Mouse (Mus musculus) kidney, adult 2 months (tissue): Measurements from ENCODE around the gene Plekha5. TPM values are rescaled to one million over a fixed set of nuclear protein-coding genes. Genes with fewer than 3 reads are reported as not detected.

ENCODE experiments used
- DNase-seq: peaks from one replicate; pipeline ENCODE4 v3.0.0; 2021
- H3K27ac ChIP-seq: fragments of 200-500 bp; 2 replicates; pipeline ENCODE4 v1.5.1; 2012; ENCODE audit warnings: low read depth, low read length, control low read depth, inconsistent platforms; ENCODE audit not compliant: insufficient read depth
- H3K27me3 ChIP-seq: fragments of 200-500 bp; replicated peaks from 2 replicates; pipeline ENCODE4 v1.6.1; 2012; ENCODE audit warnings: mild to moderate bottlenecking, moderate library complexity, low read length, inconsistent platforms; ENCODE audit not compliant: control insufficient read depth, insufficient read depth
- H3K36me3 ChIP-seq: fragments of 200-500 bp; 2 replicates; pipeline ENCODE4 v1.6.1; 2012; ENCODE audit warnings: mild to moderate bottlenecking, moderate library complexity, low read length, inconsistent platforms; ENCODE audit not compliant: control insufficient read depth, insufficient read depth
- H3K4me1 ChIP-seq: fragments of 200-500 bp; 2 replicates; pipeline ENCODE4 v1.6.1; 2011; ENCODE audit warnings: low read length; ENCODE audit not compliant: control insufficient read depth, insufficient read depth
- H3K4me3 ChIP-seq: fragments of 200-500 bp; 2 replicates; pipeline ENCODE4 v1.5.1; 2011; ENCODE audit warnings: mild to moderate bottlenecking, low read depth, low read length, control low read depth; ENCODE audit not compliant: insufficient read depth
- CTCF ChIP-seq: fragments of 200-500 bp; conservative IDR thresholded peaks from 2 replicates; pipeline ENCODE4 v1.5.1; 2011; ENCODE audit warnings: low read depth, mild to moderate bottlenecking, control low read depth, low read length, moderate library complexity, mixed read lengths; ENCODE audit not compliant: insufficient read depth, insufficient read length
- POLR2A ChIP-seq: fragments of 200-500 bp; IDR thresholded peaks from one replicate; pipeline ENCODE4 v1.6.1; 2011; ENCODE audit warnings: low read depth, low read length, control low read depth
- whole genome bisulfite sequencing: fragments of 180-500 bp; shearing (Covaris S2); methylation state at CpG from one replicate; pipeline ENCODE4 v1.1.7; 2018; 5-methylcytosine and 5-hydroxymethylcytosine counted together
- polyA plus RNA-seq: library from polyadenylated mRNA; depleted of rRNA; stranded (reverse); fragments of >200 nt; gene quantifications from 2 replicates; pipeline ENCODE4 v1.2.3, GENCODE M21; 2012

Gene Plekha5
- polyA plus RNA-seq, 1 experiment, result 21.4 TPM

DNA sequence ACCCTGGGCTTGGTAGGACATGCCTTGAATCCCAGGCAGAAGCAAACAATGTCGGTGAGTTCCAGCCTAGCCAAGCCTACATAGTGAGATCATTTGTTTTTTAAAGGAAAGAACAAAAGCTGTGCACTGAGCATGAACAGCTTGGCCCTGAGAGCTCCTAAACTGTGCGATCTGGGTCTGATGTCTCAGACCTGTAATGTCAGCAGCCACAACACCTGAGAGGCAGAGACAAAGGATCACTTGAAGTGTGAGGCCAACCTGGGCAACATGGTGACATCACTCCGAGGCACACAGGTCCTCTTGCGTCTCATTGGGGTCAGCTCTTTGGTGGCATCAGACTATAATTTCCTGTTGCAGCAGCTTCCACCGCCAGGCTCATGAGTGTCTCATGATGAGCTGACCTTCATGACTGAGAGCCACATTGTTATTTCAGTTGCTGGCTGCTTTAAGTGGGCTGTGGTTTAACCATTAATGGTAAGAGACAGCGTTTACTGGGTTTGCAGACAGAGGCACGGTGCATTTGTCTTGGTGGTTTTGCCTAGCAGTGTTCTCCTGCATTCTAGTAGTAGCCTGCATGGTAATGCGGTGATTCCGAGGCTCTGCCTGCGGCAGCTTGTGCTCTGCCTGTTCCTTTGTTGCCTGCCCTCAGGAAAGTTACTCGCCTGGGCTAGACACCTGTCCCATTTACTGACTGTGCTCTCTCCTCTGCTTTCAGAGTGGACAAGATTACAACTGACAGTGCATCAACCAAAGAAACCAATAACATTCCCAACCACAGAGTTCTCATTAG lies 119.3 kb downstream of the Plekha5 start:
- Histone ChIP-seq H3K4me3 (no peak overlapping the region), H3K36me3 (no peaks in the 10 kb centered on the region), H3K4me1 (peaks cover 14% of the 10 kb centered on the region), H3K27ac (no peak overlapping the region), H3K27me3 (no peaks in the 10 kb centered on the region)
- WGBS, result 60% methylated on average over 11 of the region's 11 CpGs
- DNase-seq, result no peak
- TF ChIP-seq CTCF, result no peak
- TF ChIP-seq POLR2A, result no peak

DNA sequence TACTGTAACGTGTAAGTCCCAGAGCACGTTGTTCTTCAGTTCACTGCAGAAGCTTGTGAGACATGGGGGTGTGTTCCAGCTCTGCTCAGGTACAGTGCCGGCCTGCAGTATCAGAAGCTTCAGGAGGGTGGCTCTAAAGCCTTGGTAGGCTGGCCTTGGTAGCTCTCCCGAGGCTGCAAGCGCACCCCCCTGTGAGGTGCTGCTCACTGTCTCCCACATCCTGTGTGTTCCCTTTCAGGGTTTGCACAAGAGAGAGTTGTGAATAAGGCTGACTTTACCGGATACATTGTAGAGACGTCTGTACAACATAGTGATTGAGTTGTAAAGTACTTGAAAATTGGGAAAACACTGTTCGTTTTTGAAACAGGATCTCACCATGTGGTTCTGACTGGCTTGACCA lies 122.2 kb downstream of the Plekha5 start:
- no peak for DNase-seq
- TF ChIP-seq POLR2A (no peak), CTCF (no peak)
- Histone ChIP-seq H3K4me1 (peaks cover 14% of the 10 kb centered on the region), H3K4me3 (no peak overlapping the region), H3K36me3 (no peaks in the 10 kb centered on the region), H3K27me3 (no peaks in the 10 kb centered on the region), H3K27ac (no peak overlapping the region)
- WGBS, result 66% methylated on average over 8 of the region's 8 CpGs

DNA sequence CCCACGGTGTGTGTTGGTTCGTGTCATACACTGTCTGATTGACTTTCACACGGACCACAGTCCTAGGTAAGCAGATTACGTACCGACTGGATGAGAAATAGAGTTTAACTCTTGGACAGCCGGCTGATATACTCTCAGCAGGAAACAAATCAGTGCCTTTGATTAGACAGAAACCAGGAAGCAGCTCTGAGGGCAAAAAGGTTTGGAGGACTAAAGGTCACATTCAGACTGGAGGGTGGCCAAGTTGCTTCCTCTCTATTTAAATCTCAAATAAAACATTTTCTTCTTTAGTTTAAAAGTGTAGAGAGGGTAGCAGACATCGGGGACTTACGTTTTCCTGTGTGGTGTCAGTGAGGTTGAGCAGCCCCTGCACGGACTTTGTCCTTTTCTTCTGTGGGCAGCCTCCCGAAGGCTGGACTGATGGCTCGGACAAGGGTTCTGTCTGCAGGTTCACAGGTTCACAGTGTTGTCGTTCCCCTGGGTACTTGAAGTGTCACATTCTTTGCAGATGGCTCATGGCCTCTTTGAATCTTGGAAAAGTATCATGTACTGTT lies 122.9 kb downstream of the Plekha5 start:
- no peak for TF ChIP-seq POLR2A
- TF ChIP-seq CTCF, result no peak
- Histone ChIP-seq H3K4me3 (no peak overlapping the region), H3K27ac (0 out of 2 replicates have a peak overlapping the region, but pooled peaks have one; percentile 8), H3K36me3 (no peaks in the 10 kb centered on the region; the same call in 1 of the 2 replicates), H3K4me1 (peaks cover 14% of the 10 kb centered on the region), H3K27me3 (no peaks in the 10 kb centered on the region)
- DNase-seq, result peak; percentile 68
- 21% methylated on average over 12 of the region's 12 CpGs for WGBS

DNA sequence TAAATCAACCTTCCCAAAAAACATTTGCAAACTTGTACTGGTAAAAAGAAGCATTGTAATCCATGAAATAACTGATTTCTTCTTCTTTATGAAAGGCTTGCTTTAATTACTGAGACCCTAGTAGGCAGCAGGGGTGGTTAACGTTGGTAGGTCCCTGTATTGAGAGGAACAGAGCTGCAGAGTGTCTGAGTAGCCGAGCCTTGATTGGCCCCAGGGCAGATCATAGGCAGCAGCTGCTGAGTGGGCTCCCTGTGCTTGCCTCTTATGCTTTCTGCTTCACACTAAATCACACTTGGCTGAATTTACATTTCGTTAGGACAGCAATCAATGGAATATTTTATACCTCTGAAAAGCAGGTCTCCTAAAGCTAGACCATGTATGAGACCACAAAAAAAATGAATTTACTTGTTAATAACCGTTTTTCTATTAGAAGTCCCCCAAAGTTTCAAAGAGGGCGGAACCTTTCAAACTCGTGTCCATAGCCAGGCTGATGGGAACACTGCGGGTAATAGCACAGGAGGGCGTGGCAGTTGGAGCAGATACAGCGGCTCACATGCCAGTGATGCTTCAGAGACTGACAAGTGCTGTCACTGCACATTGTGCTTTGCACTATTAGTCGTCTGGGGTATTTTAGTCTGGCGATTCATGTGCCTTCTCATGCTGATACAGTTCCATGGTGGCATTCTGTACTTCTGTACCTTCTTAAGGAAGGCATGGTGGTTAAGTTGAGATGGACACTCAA lies 123.5 kb downstream of the Plekha5 start:
- Histone ChIP-seq H3K27me3 (no peaks in the 10 kb centered on the region), H3K4me3 (no peak overlapping the region), H3K4me1 (peaks cover 14% of the 10 kb centered on the region), H3K36me3 (no peaks in the 10 kb centered on the region; the same call in 1 of the 2 replicates), H3K27ac (no peak overlapping the region)
- no peak for DNase-seq
- 68% methylated on average over 11 of the region's 11 CpGs for WGBS
- TF ChIP-seq POLR2A, result no peak
- no peak for TF ChIP-seq CTCF

DNA sequence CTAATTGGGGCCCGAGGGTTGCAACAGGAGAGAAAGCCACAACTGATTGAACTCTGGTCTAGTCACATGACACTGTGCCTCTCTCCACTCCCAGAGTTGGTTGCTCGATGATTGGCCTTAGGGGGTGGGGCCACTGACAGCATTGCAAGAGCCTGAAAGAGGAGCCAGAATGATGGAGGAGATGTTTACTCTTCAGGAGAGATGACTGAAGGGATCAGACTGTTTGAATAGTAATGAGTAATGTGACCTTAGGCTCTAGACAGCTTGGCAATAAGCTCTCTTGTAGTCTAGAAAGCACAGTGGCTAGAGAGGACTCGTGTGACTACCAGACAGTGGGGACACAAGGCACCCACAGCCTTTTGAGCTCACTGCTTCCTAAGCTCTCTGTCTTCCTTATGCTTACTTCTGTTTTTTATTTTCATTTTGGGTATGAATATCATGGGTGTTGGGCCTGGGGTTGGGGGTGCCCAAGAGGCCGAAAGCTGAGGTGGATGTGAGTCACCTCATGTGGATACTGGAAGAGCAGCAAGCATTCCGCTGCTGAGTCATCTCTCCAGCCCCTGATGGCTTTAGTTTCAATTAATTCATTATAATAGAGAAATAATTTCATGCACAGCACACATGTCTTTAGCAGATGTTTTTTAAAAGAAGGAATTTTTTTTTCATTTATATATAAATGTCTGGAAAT lies 124.4 kb downstream of the Plekha5 start:
- H3K27me3 ChIP-seq, result no peaks in the 10 kb centered on the region
- H3K4me1 ChIP-seq, result peaks cover 14% of the 10 kb centered on the region
- no peaks in the 10 kb centered on the region; the same call in 1 of the 2 replicates for H3K36me3 ChIP-seq
- TF ChIP-seq CTCF (no peak), POLR2A (no peak)
- H3K27ac ChIP-seq, result no peak overlapping the region
- no peak overlapping the region for H3K4me3 ChIP-seq
- WGBS, result 66% methylated on average over 5 of the region's 5 CpGs
- DNase-seq, result peak; percentile 33

DNA sequence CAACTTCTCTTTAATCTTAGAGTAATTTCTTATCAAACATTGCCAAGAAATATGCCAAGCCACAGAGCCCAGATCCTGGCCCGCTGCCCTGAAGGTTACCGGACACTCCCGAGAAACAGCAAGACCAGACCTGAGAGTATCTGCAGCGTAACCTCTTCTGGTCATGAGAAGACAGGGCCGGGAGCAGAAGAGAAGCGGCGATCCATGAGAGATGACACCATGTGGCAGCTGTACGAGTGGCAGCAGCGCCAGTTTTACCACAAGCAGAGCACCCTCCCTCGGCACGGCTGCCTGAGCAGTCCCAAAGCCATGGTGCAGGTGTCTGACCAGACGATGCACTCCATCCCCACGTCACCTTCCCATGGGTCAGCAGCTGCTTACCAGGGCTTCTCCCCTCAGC lies 126.9 kb downstream of the Plekha5 start:
- TF ChIP-seq POLR2A, result no peak
- no peak for TF ChIP-seq CTCF
- H3K36me3 ChIP-seq, result no peaks in the 10 kb centered on the region; the same call in 1 of the 2 replicates
- H3K4me1 ChIP-seq, result peaks cover 14% of the 10 kb centered on the region
- 67% methylated on average over 13 of the region's 13 CpGs for WGBS
- no peak for DNase-seq
- no peak overlapping the region for H3K4me3 ChIP-seq
- H3K27me3 ChIP-seq, result no peaks in the 10 kb centered on the region
- H3K27ac ChIP-seq, result no peak overlapping the region
